Mouse (Mus musculus) thymus, adult 2 months (tissue): Measurements from ENCODE around the gene Sod3.

Experiments
- CTCF ChIP-seq: fragments of 200-500 bp; IDR thresholded peaks from 2 replicates; pipeline ENCODE4 v1.5.1; 2012; ENCODE audit warnings: mild to moderate bottlenecking, control low read depth, low read length, moderate library complexity, borderline replicate concordance; ENCODE audit not compliant: control insufficient read depth, poor library complexity, insufficient read depth; ENCODE audit errors: extremely low read depth
- POLR2A ChIP-seq: fragments of 200-500 bp; IDR thresholded peaks from 2 replicates; pipeline ENCODE4 v1.6.1; 2012; ENCODE audit warnings: mild to moderate bottlenecking, low read length, control low read depth, moderate library complexity; ENCODE audit not compliant: control insufficient read depth, poor library complexity, insufficient read depth; ENCODE audit errors: extremely low read depth

GRCm38 (mm10) chr5:52393756-52394155 is 30.2 kb downstream of the Sod3 start:
- TF ChIP-seq CTCF (no peak), POLR2A (no peak)
